Mouse (Mus musculus) liver, adult 2 months (tissue): ENCODE measurements at regions not wholly inside any gene's neighbourhood (a gene's known extent, or its start where the extent isn't known, plus 50 kb on each side); places are given as distances from the start of the nearest gene placed in this dataset.

Source experiments
- DNase-seq: peaks from one replicate; pipeline ENCODE4 v3.0.0-alpha.2; 2011; ENCODE audit warnings: low read depth, low spot score; ENCODE audit errors: extremely low read depth
- H3K27ac ChIP-seq: fragments of 200-500 bp; replicated peaks from 2 replicates; pipeline ENCODE4 v1.5.1; 2012; ENCODE audit warnings: low read depth, mild to moderate bottlenecking, control low read depth, inconsistent platforms, low read length; ENCODE audit not compliant: insufficient read depth
- H3K27me3 ChIP-seq: fragments of 200-500 bp; 2 replicates; pipeline ENCODE4 v1.6.1; 2012; ENCODE audit warnings: mild to moderate bottlenecking, moderate library complexity, low read length, inconsistent platforms; ENCODE audit not compliant: control insufficient read depth, insufficient read depth
- H3K36me3 ChIP-seq: fragments of 200-500 bp; 2 replicates; pipeline ENCODE4 v1.6.1; 2012; ENCODE audit warnings: low read length, inconsistent platforms; ENCODE audit not compliant: control insufficient read depth, insufficient read depth
- H3K4me1 ChIP-seq: fragments of 200-500 bp; 2 replicates; pipeline ENCODE4 v1.6.1; 2011; ENCODE audit warnings: low read length; ENCODE audit not compliant: control insufficient read depth, insufficient read depth
- H3K4me3 ChIP-seq: fragments of 200-500 bp; 2 replicates; pipeline ENCODE4 v1.5.1; 2011; ENCODE audit warnings: low read depth, mild to moderate bottlenecking, control low read depth, low read length, moderate library complexity; ENCODE audit not compliant: insufficient read depth
- H3K79me2 ChIP-seq: fragments of 200-500 bp; 2 replicates; pipeline ENCODE4 v1.6.1; 2012; ENCODE audit warnings: inconsistent platforms, mild to moderate bottlenecking, low read length, moderate library complexity; ENCODE audit not compliant: control insufficient read depth, insufficient read depth
- H3K9ac ChIP-seq: fragments of 200-500 bp; 2 replicates; pipeline ENCODE4 v1.6.1; 2012; ENCODE audit warnings: low read depth, mild to moderate bottlenecking, control low read depth, inconsistent platforms, low read length
- CTCF ChIP-seq: fragments of 200-500 bp; IDR thresholded peaks from 2 replicates; pipeline ENCODE4 v1.5.1; 2011; ENCODE audit warnings: low read depth, low read length, control low read depth
- POLR2A ChIP-seq: fragments of 200-500 bp; IDR thresholded peaks from 2 replicates; pipeline ENCODE4 v1.6.1; 2011; ENCODE audit warnings: low read length, control low read depth; ENCODE audit not compliant: insufficient read depth; ENCODE audit errors: extremely low read depth
- WGBS: fragments of 180-500 bp; shearing (Covaris S2); methylation state at CpG from one replicate; pipeline ENCODE4 v1.1.7; 2018; 5-methylcytosine and 5-hydroxymethylcytosine counted together

DNA sequence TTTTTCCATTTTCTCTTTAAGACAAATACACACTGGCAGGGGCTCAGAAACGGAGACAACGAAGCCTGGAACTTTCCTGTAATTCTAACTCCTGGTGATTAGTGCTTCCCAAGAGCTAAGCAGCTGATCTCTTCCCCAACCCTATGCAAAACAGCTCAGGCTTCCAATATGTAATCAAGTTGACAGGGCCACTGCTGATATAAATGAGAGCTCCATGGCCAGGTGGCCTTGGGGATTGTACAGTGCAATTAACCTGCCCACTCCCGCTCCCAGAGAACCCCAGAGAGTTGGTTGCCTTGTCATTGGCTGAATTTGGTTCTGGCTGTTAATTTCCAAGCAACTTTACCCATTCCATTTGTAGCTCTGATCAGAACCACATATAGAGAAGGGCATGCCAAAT lies 67.8 kb downstream of the 4933415F23Rik start:
- H3K27ac ChIP-seq, result no peak overlapping the region
- DNase-seq, result no peak
- 76% methylated on average over 3 of the region's 3 CpGs for WGBS
- no peak for TF ChIP-seq CTCF
- TF ChIP-seq POLR2A, result no peak
- H3K4me1 ChIP-seq, result no peaks in the 10 kb centered on the region
- no peaks in the 10 kb centered on the region for H3K27me3 ChIP-seq
- H3K79me2 ChIP-seq, result no peaks in the 10 kb centered on the region
- H3K4me3 ChIP-seq, result no peak overlapping the region
- H3K36me3 ChIP-seq, result no peaks in the 10 kb centered on the region
- H3K9ac ChIP-seq, result no peak overlapping the region

DNA sequence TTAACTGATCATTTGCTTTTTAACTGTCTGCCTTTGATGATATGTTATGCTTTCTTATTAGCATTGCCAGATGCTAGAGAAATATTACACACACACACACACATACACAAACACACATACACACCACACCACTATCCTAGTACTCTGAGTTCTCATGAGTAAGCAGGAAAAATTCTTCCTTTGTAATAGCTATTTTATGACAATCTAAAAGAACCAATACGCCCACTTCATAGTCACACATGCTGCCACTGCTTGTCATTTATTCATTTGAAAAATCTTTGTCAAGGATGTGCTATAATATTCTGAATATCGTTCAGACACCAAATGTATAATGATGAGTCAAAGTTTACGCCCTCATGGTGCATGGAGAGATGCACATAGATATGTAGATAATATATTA lies 78.5 kb downstream of the 4933415F23Rik start:
- Histone ChIP-seq H3K9ac (no peak overlapping the region), H3K36me3 (no peaks in the 10 kb centered on the region), H3K27ac (no peak overlapping the region), H3K79me2 (no peaks in the 10 kb centered on the region), H3K27me3 (no peaks in the 10 kb centered on the region), H3K4me3 (no peak overlapping the region), H3K4me1 (no peaks in the 10 kb centered on the region)
- TF ChIP-seq POLR2A (no peak), CTCF (no peak)
- no peak for DNase-seq
- 87% methylated on average over 3 of the region's 3 CpGs for WGBS

DNA sequence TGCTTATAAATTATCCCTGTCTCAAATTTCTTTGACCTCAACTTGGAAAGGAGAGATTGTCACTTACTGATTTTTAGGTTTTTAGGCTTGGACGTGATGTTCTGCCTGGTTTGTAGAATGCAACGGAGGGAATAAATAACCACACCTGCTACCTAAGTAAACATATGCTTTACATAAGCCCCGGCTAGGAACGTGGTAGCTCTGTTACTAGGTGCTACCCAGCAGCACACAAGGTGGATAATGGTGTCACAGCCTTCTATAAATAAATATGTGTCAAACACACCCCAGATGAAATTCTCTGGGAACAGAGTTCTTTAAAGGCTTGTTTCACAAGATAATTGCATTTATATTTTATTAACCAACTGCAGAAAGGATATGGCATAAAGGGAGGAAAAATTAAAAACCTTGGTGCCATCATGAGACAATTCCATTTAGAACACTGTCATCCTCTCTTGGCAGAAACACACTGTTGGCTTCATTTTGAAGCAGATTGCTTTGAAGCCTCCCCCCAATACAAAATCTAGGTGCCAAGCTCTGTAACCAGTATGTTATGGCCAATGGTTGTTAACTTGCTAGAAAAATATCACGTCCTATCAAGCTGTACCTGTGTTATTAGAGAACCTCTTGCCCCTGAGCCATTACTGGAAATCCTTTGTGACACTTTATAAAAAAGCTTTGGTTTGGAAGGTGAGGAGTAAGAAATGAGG lies 94.1 kb downstream of the 4933415F23Rik start:
- H3K4me1 ChIP-seq, result no peaks in the 10 kb centered on the region
- no peaks in the 10 kb centered on the region for H3K27me3 ChIP-seq
- H3K4me3 ChIP-seq, result no peak overlapping the region
- H3K9ac ChIP-seq, result no peak overlapping the region
- 64% methylated on average over 5 of the region's 5 CpGs for WGBS
- TF ChIP-seq POLR2A (no peak), CTCF (no peak)
- H3K36me3 ChIP-seq, result no peaks in the 10 kb centered on the region
- no peak for DNase-seq
- no peak overlapping the region for H3K27ac ChIP-seq
- no peaks in the 10 kb centered on the region for H3K79me2 ChIP-seq

DNA sequence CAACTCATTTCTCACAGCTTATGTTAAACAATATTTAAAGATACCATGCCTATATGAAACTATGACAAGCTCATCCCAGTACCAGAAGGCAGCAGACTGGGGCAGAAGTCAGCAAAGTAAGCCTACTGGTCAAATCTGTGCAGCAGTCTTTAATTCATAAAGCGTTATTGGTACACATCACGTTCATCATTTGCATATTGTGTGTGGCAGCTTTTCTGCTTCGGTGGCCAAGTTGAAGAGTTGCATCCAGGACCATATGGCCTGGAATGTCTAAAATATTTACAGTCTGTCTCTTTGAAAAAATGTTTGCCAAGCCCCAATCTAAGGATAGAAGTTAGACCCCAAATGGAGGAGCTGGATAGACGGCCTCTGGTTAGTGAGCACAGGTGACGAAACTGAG lies 97.2 kb downstream of the 4933415F23Rik start:
- Histone ChIP-seq H3K9ac (no peak overlapping the region), H3K4me1 (no peaks in the 10 kb centered on the region), H3K79me2 (no peaks in the 10 kb centered on the region), H3K27ac (no peak overlapping the region), H3K27me3 (no peaks in the 10 kb centered on the region), H3K4me3 (no peak overlapping the region), H3K36me3 (no peaks in the 10 kb centered on the region)
- no peak for TF ChIP-seq CTCF
- no peak for TF ChIP-seq POLR2A
- 88% methylated on average over 5 of the region's 5 CpGs for WGBS
- DNase-seq, result no peak

DNA sequence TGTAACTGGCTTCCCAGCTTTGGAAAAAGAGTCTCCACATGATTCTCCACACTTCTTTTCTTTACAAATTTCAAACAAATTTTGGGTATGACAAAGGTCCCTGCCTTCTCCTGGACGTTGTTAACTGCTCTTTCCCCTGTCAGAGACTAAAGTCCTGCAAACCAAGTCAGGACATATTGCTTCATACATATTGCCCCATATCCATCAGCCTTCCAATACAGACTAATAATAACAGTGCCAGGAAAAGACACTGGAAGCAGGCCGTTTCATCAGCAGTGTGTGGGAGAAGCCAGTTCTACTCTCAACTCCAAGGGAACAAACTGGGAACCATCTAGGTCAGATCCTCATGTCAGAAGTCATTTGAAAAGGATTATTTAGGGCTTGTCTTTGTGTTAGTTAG lies 105.4 kb downstream of the 4933415F23Rik start:
- Histone ChIP-seq H3K27ac (no peak overlapping the region), H3K27me3 (no peaks in the 10 kb centered on the region), H3K36me3 (no peaks in the 10 kb centered on the region), H3K4me3 (no peak overlapping the region), H3K79me2 (no peaks in the 10 kb centered on the region), H3K9ac (no peak overlapping the region), H3K4me1 (peaks cover 3% of the 10 kb centered on the region; the same call in 1 of the 2 replicates)
- 21% methylated on average over 2 of the region's 2 CpGs for whole genome bisulfite sequencing
- no peak for TF ChIP-seq POLR2A
- TF ChIP-seq CTCF, result no peak
- peak; percentile 95 for DNase-seq

DNA sequence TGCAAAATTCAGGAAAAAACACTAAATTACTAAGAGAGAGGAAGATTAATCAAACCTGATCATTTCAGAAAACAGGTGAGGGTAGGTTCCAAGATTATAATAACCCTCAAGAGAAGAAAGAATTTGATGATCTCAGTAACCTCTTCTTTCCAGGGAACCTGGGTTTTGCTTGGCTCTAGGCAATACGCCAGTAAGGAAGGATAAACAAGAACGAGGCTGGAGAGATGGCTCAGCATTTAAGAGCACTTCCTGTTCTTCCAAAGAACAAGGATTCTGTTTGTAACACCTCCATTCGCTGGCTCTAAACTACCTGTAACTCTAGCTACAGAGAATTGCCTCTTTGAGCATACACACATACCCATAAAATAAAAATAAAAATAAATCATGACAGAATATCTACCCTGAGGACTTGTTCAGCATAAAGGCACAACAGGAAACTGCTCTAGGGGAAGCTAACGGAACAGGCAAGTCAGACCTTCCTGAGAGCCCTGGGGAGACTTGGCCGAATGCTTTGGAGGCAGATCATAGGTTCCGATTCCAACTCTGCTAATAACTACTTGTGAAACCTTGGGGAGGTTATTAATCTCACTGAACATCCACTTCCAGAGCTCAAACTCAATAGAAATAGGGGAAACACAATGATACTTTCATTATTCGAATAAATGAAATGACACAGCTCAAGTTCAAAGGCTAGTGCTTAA lies 112.4 kb downstream of the 4933415F23Rik start:
- H3K9ac ChIP-seq, result no peak overlapping the region
- H3K4me3 ChIP-seq, result no peak overlapping the region
- H3K36me3 ChIP-seq, result no peaks in the 10 kb centered on the region
- H3K4me1 ChIP-seq, result no peaks in the 10 kb centered on the region
- 65% methylated on average over 7 of the region's 7 CpGs for WGBS
- H3K27ac ChIP-seq, result no peak overlapping the region
- no peak for TF ChIP-seq POLR2A
- TF ChIP-seq CTCF, result no peak
- no peak for DNase-seq
- H3K27me3 ChIP-seq, result no peaks in the 10 kb centered on the region
- no peaks in the 10 kb centered on the region for H3K79me2 ChIP-seq
